Mouse (Mus musculus) stomach, embryonic 14.5 days (tissue): ENCODE results near the gene Fscn1. TPM values are rescaled to one million over a fixed set of nuclear protein-coding genes. Genes with fewer than 3 reads are reported as not detected.

Experiments
- ATAC-seq: fragments of 200-750 bp; cut with Nextera tagmentation; 2 replicates; pipeline ENCODE4 v1.8.0; 2017; ENCODE audit warnings: low read depth, moderate TSS enrichment; ENCODE audit not compliant: insufficient number of reproducible peaks, insufficient read depth, low FRiP score
- H3K27ac ChIP-seq: fragments of 300-500 bp; sonication (generic); 2 replicates; pipeline ENCODE4 v1.5.1; 2014; ENCODE audit warnings: mild to moderate bottlenecking, low read length, moderate library complexity, mixed read lengths
- H3K27me3 ChIP-seq: fragments of 300-500 bp; sonication (generic); 2 replicates; pipeline ENCODE4 v1.6.1; 2014; ENCODE audit warnings: low read length, control low read depth, mixed read lengths; ENCODE audit not compliant: control insufficient read depth, insufficient read depth
- H3K36me3 ChIP-seq: fragments of 300-500 bp; sonication (generic); 2 replicates; pipeline ENCODE4 v1.6.1; 2014; ENCODE audit warnings: mild to moderate bottlenecking, control low read depth, low read length, moderate library complexity, mixed read lengths; ENCODE audit not compliant: control insufficient read depth, insufficient read depth
- H3K4me1 ChIP-seq: fragments of 300-500 bp; sonication (generic); 2 replicates; pipeline ENCODE4 v1.6.1; 2014; ENCODE audit warnings: low read length, control low read depth, mixed read lengths; ENCODE audit not compliant: control insufficient read depth, insufficient read depth
- H3K4me2 ChIP-seq: fragments of 300-500 bp; sonication (generic); replicated peaks from 2 replicates; pipeline ENCODE4 v1.6.1; 2014; ENCODE audit warnings: low read depth, low read length, control low read depth
- H3K4me3 ChIP-seq: fragments of 300-500 bp; sonication (generic); 2 replicates; pipeline ENCODE4 v1.5.1; 2014; ENCODE audit warnings: low read depth, low read length, control low read depth
- H3K9ac ChIP-seq: fragments of 300-500 bp; sonication (generic); replicated peaks from 2 replicates; pipeline ENCODE4 v1.6.1; 2014; ENCODE audit warnings: low read depth, mild to moderate bottlenecking, control low read depth, low read length, moderate library complexity, mixed read lengths
- H3K9me3 ChIP-seq: fragments of 300-500 bp; sonication (generic); 2 replicates; pipeline ENCODE4 v1.6.1; 2016; ENCODE audit warnings: low read depth, low read length, control low read depth; ENCODE audit not compliant: control insufficient read depth
- WGBS: fragments of 180-500 bp; shearing (Covaris S2); extraction: QIAGEN DNeasy Blood & Tissue Kit; methylation state at CpG from one replicate; pipeline ENCODE4 v1.1.7; 2014; 5-methylcytosine and 5-hydroxymethylcytosine counted together
- polyA plus RNA-seq: library from polyadenylated mRNA; unstranded; fragments of >200 nt; fragmentation: Nextera tagmentation; extraction: Ambion mirVana; gene quantifications from 2 replicates; pipeline ENCODE4 v1.2.1, GENCODE M21; 2014

The Fscn1 gene
- polyA plus RNA-seq, 1 experiment from 2014 or later, result 251 TPM

- Histone ChIP-seq H3K27me3 (no peaks in the 10 kb centered on the region), H3K4me1 (peaks cover 12% of the 10 kb centered on the region; the same call in 1 of the 2 replicates), H3K4me3 (no peak overlapping the region), H3K4me2 (no peak overlapping the region), H3K9me3 (no peaks in the 10 kb centered on the region), H3K9ac (no peak overlapping the region), H3K27ac (no peak overlapping the region; the same call in 1 of the 2 replicates), H3K36me3 (peaks cover 41% of the 10 kb centered on the region)
- no peak for ATAC-seq
- WGBS, result 49% methylated on average over 3 of the region's 3 CpGs
Measured at GRCm38 (mm10) chr5:142973971-142974370, 13.8 kb downstream of the Fscn1 start.

GRCm38 (mm10) chr5:142974598-142975121, 14.5 kb downstream of the Fscn1 start:
- Histone ChIP-seq H3K27ac (peak overlapping the region; percentile 35), H3K27me3 (no peaks in the 10 kb centered on the region), H3K4me2 (peak overlapping the region; percentile 24; the same call in 1 of the 2 replicates)

GRCm38 (mm10) chr5:142976516-142976915, 16.4 kb downstream of the Fscn1 start:
- H3K27ac ChIP-seq, result peak overlapping the region; percentile 80
- peaks cover 12% of the 10 kb centered on the region; the same call in 1 of the 2 replicates for H3K4me1 ChIP-seq
- H3K4me2 ChIP-seq, result no peak overlapping the region
- peak; percentile 54; the same call in 1 of the 2 replicates for ATAC-seq
- no peaks in the 10 kb centered on the region for H3K9me3 ChIP-seq
- H3K9ac ChIP-seq, result no peak overlapping the region
- WGBS, result 25% methylated on average over 5 of the region's 5 CpGs
- H3K27me3 ChIP-seq, result no peaks in the 10 kb centered on the region
- peaks cover 18% of the 10 kb centered on the region for H3K36me3 ChIP-seq
- H3K4me3 ChIP-seq, result no peak overlapping the region

More at GRCm38 (mm10) chr5:142974598-142975121, 14.5 kb downstream of the Fscn1 start:
- Histone ChIP-seq H3K4me3 (no peak overlapping the region), H3K9ac (no peak overlapping the region), H3K36me3 (peaks cover 36% of the 10 kb centered on the region), H3K9me3 (no peaks in the 10 kb centered on the region), H3K4me1 (peaks cover 12% of the 10 kb centered on the region; the same call in 1 of the 2 replicates)
- WGBS, result 21% methylated on average over 18 of the region's 18 CpGs
- ATAC-seq, result peak; percentile 40; the same call in 1 of the 2 replicates

- Histone ChIP-seq H3K4me3 (no peak overlapping the region), H3K4me1 (no peaks in the 10 kb centered on the region), H3K36me3 (no peaks in the 10 kb centered on the region), H3K27ac (no peak overlapping the region; the same call in 1 of the 2 replicates), H3K9ac (no peak overlapping the region), H3K9me3 (no peaks in the 10 kb centered on the region), H3K27me3 (no peaks in the 10 kb centered on the region), H3K4me2 (no peak overlapping the region)
- WGBS, result 67% methylated on average over 16 of the region's 16 CpGs
- ATAC-seq, result no peak
Measured at GRCm38 (mm10) chr5:142982046-142982801, 22.1 kb downstream of the Fscn1 start.

GRCm38 (mm10) chr5:142983174-142983573, 23.0 kb downstream of the Fscn1 start:
- H3K9me3 ChIP-seq, result no peaks in the 10 kb centered on the region
- no peak overlapping the region for H3K4me2 ChIP-seq
- no peaks in the 10 kb centered on the region for H3K27me3 ChIP-seq
- H3K4me1 ChIP-seq, result no peaks in the 10 kb centered on the region
- ATAC-seq, result no peak
- H3K4me3 ChIP-seq, result no peak overlapping the region
- 69% methylated on average over 8 of the region's 8 CpGs for WGBS
- no peaks in the 10 kb centered on the region for H3K36me3 ChIP-seq
- H3K27ac ChIP-seq, result no peak overlapping the region
- H3K9ac ChIP-seq, result no peak overlapping the region

GRCm38 (mm10) chr5:142984271-142984670, 24.1 kb downstream of the Fscn1 start:
- WGBS, result 86% methylated on average over 10 of the region's 10 CpGs
- ATAC-seq, result peak; percentile 28; the same call in 1 of the 2 replicates
- Histone ChIP-seq H3K4me1 (no peaks in the 10 kb centered on the region), H3K4me3 (no peak overlapping the region), H3K4me2 (no peak overlapping the region), H3K27ac (no peak overlapping the region), H3K27me3 (no peaks in the 10 kb centered on the region), H3K9ac (no peak overlapping the region), H3K9me3 (no peaks in the 10 kb centered on the region), H3K36me3 (no peaks in the 10 kb centered on the region)

GRCm38 (mm10) chr5:142988520-142988919, 28.4 kb downstream of the Fscn1 start:
- no peak overlapping the region for H3K4me2 ChIP-seq
- no peak overlapping the region for H3K9ac ChIP-seq
- no peaks in the 10 kb centered on the region for H3K4me1 ChIP-seq
- H3K27ac ChIP-seq, result no peak overlapping the region
- 86% methylated on average over 5 of the region's 5 CpGs for WGBS
- H3K27me3 ChIP-seq, result no peaks in the 10 kb centered on the region
- peaks cover 23% of the 10 kb centered on the region for H3K36me3 ChIP-seq
- H3K9me3 ChIP-seq, result no peaks in the 10 kb centered on the region
- ATAC-seq, result no peak
- no peak overlapping the region for H3K4me3 ChIP-seq

GRCm38 (mm10) chr5:142989167-142989566, 29.0 kb downstream of the Fscn1 start:
- Histone ChIP-seq H3K4me2 (no peak overlapping the region), H3K4me1 (no peaks in the 10 kb centered on the region), H3K27me3 (no peaks in the 10 kb centered on the region), H3K9me3 (no peaks in the 10 kb centered on the region), H3K4me3 (no peak overlapping the region), H3K9ac (no peak overlapping the region), H3K36me3 (peaks cover 27% of the 10 kb centered on the region), H3K27ac (no peak overlapping the region)
- no peak for ATAC-seq
- WGBS, result 84% methylated on average over 3 of the region's 3 CpGs
